Mouse (Mus musculus) ES-CJ7 (cell line): Measurements from ENCODE around the gene Itga11.
A peak's percentile ranks its signal among the peaks of the same experiment; 100 is the strongest.

Experiments
- DNase-seq: peaks from one replicate; pipeline ENCODE4 v3.0.0; 2011; ENCODE audit warnings: low read depth, low spot score

Itga11 gene

GRCm38 (mm10) chr9:62684311-62684710 lies 6.7 kb downstream of the Itga11 start:
- no peak for DNase-seq

GRCm38 (mm10) chr9:62689748-62690147 lies 12.1 kb downstream of the Itga11 start:
- no peak for DNase-seq

- DNase-seq: no peak
These were observed 16.4 kb downstream of the Itga11 start for GRCm38 (mm10) chr9:62694054-62694453.

GRCm38 (mm10) chr9:62695210-62695609 lies 17.6 kb downstream of the Itga11 start:
- no peak for DNase-seq

- no peak for DNase-seq
These were observed 19.2 kb downstream of the Itga11 start for GRCm38 (mm10) chr9:62696799-62697198.

GRCm38 (mm10) chr9:62707267-62707666 lies 29.6 kb downstream of the Itga11 start:
- DNase-seq: no peak

GRCm38 (mm10) chr9:62707870-62708269 lies 30.2 kb downstream of the Itga11 start:
- no peak for DNase-seq

- no peak for DNase-seq
These were observed 32.4 kb downstream of the Itga11 start for GRCm38 (mm10) chr9:62709983-62710382.

GRCm38 (mm10) chr9:62712374-62712773 lies 34.7 kb downstream of the Itga11 start:
- DNase-seq: no peak

GRCm38 (mm10) chr9:62713040-62713439 lies 35.4 kb downstream of the Itga11 start:
- DNase-seq: no peak

- peak; percentile 26 for DNase-seq
These were observed 36.7 kb downstream of the Itga11 start for GRCm38 (mm10) chr9:62714336-62714735.

- DNase-seq: no peak
These were observed 40.4 kb downstream of the Itga11 start for GRCm38 (mm10) chr9:62717982-62718381.

GRCm38 (mm10) chr9:62721791-62722190 lies 44.2 kb downstream of the Itga11 start:
- no peak for DNase-seq

GRCm38 (mm10) chr9:62722716-62723115 lies 45.1 kb downstream of the Itga11 start:
- no peak for DNase-seq

GRCm38 (mm10) chr9:62724175-62724574 lies 46.5 kb downstream of the Itga11 start:
- DNase-seq: no peak

- DNase-seq: no peak
These were observed 47.6 kb downstream of the Itga11 start for GRCm38 (mm10) chr9:62725247-62725646.

- DNase-seq: peak; percentile 82
These were observed 48.8 kb downstream of the Itga11 start for GRCm38 (mm10) chr9:62726472-62726871.

GRCm38 (mm10) chr9:62744558-62745275 lies 67.1 kb downstream of the Itga11 start:
- peak; percentile 37 for DNase-seq

GRCm38 (mm10) chr9:62746646-62747045 lies 69.0 kb downstream of the Itga11 start:
- DNase-seq: no peak

GRCm38 (mm10) chr9:62749666-62750065 lies 72.0 kb downstream of the Itga11 start:
- DNase-seq: no peak

GRCm38 (mm10) chr9:62750381-62750780 lies 72.8 kb downstream of the Itga11 start:
- DNase-seq: no peak

GRCm38 (mm10) chr9:62758288-62758687 lies 80.7 kb downstream of the Itga11 start:
- DNase-seq: no peak

- DNase-seq: peak; percentile 35
These were observed 82.0 kb downstream of the Itga11 start for GRCm38 (mm10) chr9:62759601-62760000.

GRCm38 (mm10) chr9:62763478-62763877 lies 85.9 kb downstream of the Itga11 start:
- peak; percentile 54 for DNase-seq
